Mouse (Mus musculus): ENCODE measurements around the gene Hs3st3a1. TPM values are rescaled to one million over a fixed set of nuclear protein-coding genes. Genes with fewer than 3 reads are reported as not detected.

Gene Hs3st3a1
- polyA plus RNA-seq, 1 experiment, result 0.83 TPM

GRCm38 (mm10) chr11:64437721-64438120 is 2.6 kb downstream of the Hs3st3a1 start:
- TF ChIP-seq MAX (IDR thresholded peaks at IDR 0.05) (no peak), MYOG (IDR thresholded peaks at IDR 0.05; ENCODE audit: control insufficient read depth, extremely low read depth, insufficient read length) (no peak), CTCF (IDR thresholded peaks at IDR 0.05; ENCODE audit: control insufficient read depth, insufficient read depth, insufficient read length) (no peak), MYOD1 (IDR thresholded peaks at IDR 0.05; ENCODE audit: control insufficient read depth, insufficient read length, low read depth) (no peak), USF1 (IDR thresholded peaks at IDR 0.05; ENCODE audit: low read depth) (no peak), CEBPB (IDR thresholded peaks at IDR 0.05; ENCODE audit: low read depth) (no peak), FOSL1 (IDR thresholded peaks at IDR 0.05; ENCODE audit: insufficient read depth, low read length, poor library complexity, severe bottlenecking) (no peak)
- Histone ChIP-seq H3K4me3 (ENCODE audit: insufficient read depth, poor library complexity, severe bottlenecking) (no peak overlapping the region), H3K27me3 (ENCODE audit: control insufficient read depth, insufficient read depth, insufficient read length) (no peaks in the 10 kb centered on the region), H3ac (ENCODE audit: control insufficient read depth, insufficient read length, low read depth) (no peak overlapping the region), H3K36me3 (ENCODE audit: control insufficient read depth, insufficient read depth) (peaks cover 3% of the 10 kb centered on the region), H3K79me2 (ENCODE audit: control insufficient read depth, insufficient read depth) (peaks cover 24% of the 10 kb centered on the region), H3K79me3 (ENCODE audit: low read depth) (peaks cover 5% of the 10 kb centered on the region)

DNA sequence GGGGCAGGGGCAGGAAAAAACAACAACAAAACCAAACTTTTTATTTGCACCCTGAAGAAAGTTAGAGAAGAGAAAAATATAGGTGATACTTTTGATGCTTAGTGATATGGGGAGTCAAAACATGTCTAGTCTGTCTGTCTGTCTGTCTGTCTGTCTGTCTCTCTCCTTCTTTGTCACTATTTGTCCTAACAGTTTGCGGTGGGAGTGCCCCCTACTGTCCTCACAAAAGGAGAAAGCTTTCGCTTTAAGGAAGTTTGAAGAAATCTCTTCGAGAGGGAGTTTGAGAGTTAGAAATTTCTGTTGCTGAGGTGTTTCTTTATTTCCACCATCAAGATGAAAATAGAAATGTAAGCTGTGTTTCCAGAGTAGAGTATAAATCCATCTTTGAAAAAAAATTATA is 3.8 kb downstream of the Hs3st3a1 start:
- Histone ChIP-seq H3K79me3 (ENCODE audit: low read depth) (peaks cover 5% of the 10 kb centered on the region), H3K4me3 (ENCODE audit: insufficient read depth, poor library complexity, severe bottlenecking) (no peak overlapping the region), H3K27me3 (ENCODE audit: control insufficient read depth, insufficient read depth, insufficient read length) (no peaks in the 10 kb centered on the region), H3K79me2 (ENCODE audit: control insufficient read depth, insufficient read depth) (peaks cover 30% of the 10 kb centered on the region), H3K36me3 (ENCODE audit: control insufficient read depth, insufficient read depth) (peaks cover 3% of the 10 kb centered on the region), H3ac (ENCODE audit: control insufficient read depth, insufficient read length, low read depth) (no peak overlapping the region)
- no peak for TF ChIP-seq MYOG (IDR thresholded peaks at IDR 0.05; ENCODE audit: control insufficient read depth, extremely low read depth, insufficient read length)
- TF ChIP-seq MAX (IDR thresholded peaks at IDR 0.05), result no peak
- no peak for TF ChIP-seq USF1 (IDR thresholded peaks at IDR 0.05; ENCODE audit: low read depth)
- no peak for TF ChIP-seq MYOD1 (IDR thresholded peaks at IDR 0.05; ENCODE audit: control insufficient read depth, insufficient read length, low read depth)
- no peak for TF ChIP-seq FOSL1 (IDR thresholded peaks at IDR 0.05; ENCODE audit: insufficient read depth, low read length, poor library complexity, severe bottlenecking)
- no peak for TF ChIP-seq CEBPB (IDR thresholded peaks at IDR 0.05; ENCODE audit: low read depth)
- TF ChIP-seq CTCF (IDR thresholded peaks at IDR 0.05; ENCODE audit: control insufficient read depth, insufficient read depth, insufficient read length), result no peak

- H3K27me3 ChIP-seq (ENCODE audit: control insufficient read depth, insufficient read depth, insufficient read length), result no peaks in the 10 kb centered on the region
- H3K4me3 ChIP-seq (ENCODE audit: insufficient read depth, poor library complexity, severe bottlenecking), result no peak overlapping the region
- peaks cover 5% of the 10 kb centered on the region for H3K79me3 ChIP-seq (ENCODE audit: low read depth)
- H3K79me2 ChIP-seq (ENCODE audit: control insufficient read depth, insufficient read depth), result peaks cover 20% of the 10 kb centered on the region
- TF ChIP-seq CEBPB (IDR thresholded peaks at IDR 0.05; ENCODE audit: low read depth) (no peak), CTCF (IDR thresholded peaks at IDR 0.05; ENCODE audit: control insufficient read depth, insufficient read depth, insufficient read length) (no peak), MYOD1 (IDR thresholded peaks at IDR 0.05; ENCODE audit: control insufficient read depth, insufficient read length, low read depth) (no peak), USF1 (IDR thresholded peaks at IDR 0.05; ENCODE audit: low read depth) (no peak), FOSL1 (IDR thresholded peaks at IDR 0.05; ENCODE audit: insufficient read depth, low read length, poor library complexity, severe bottlenecking) (no peak), MYOG (IDR thresholded peaks at IDR 0.05; ENCODE audit: control insufficient read depth, extremely low read depth, insufficient read length) (no peak), MAX (IDR thresholded peaks at IDR 0.05) (no peak)
- no peak overlapping the region for H3ac ChIP-seq (ENCODE audit: control insufficient read depth, insufficient read length, low read depth)
- H3K36me3 ChIP-seq (ENCODE audit: control insufficient read depth, insufficient read depth), result peaks cover 3% of the 10 kb centered on the region
Measured at GRCm38 (mm10) chr11:64442119-64442518, 7.0 kb downstream of the Hs3st3a1 start.

DNA sequence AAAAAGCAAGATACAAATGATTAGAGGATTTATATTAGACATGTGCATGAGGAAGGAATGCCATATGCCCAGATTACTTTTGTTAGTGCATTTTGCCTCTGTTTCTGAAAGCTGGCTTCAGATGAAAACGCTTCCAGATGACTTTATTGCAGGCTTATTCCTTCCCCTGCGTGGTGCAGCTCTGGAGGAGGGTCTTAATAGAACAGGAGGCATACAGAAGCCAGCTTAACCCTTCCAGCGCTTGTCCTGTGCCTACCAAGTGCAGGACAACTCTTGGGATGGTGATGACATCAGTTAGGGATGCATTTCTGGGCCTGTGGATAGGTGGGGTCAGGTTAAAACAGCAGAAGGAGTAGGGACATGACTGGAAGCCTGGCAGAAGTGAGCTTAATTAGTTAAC is 7.6 kb downstream of the Hs3st3a1 start:
- no peak for TF ChIP-seq MAX (IDR thresholded peaks at IDR 0.05)
- TF ChIP-seq CTCF (IDR thresholded peaks at IDR 0.05; ENCODE audit: control insufficient read depth, insufficient read depth, insufficient read length), result no peak
- TF ChIP-seq CEBPB (IDR thresholded peaks at IDR 0.05; ENCODE audit: low read depth), result no peak
- no peak for TF ChIP-seq MYOG (IDR thresholded peaks at IDR 0.05; ENCODE audit: control insufficient read depth, extremely low read depth, insufficient read length)
- no peak for TF ChIP-seq USF1 (IDR thresholded peaks at IDR 0.05; ENCODE audit: low read depth)
- no peak for TF ChIP-seq FOSL1 (IDR thresholded peaks at IDR 0.05; ENCODE audit: insufficient read depth, low read length, poor library complexity, severe bottlenecking)
- TF ChIP-seq MYOD1 (IDR thresholded peaks at IDR 0.05; ENCODE audit: control insufficient read depth, insufficient read length, low read depth), result no peak
- Histone ChIP-seq H3K79me2 (ENCODE audit: control insufficient read depth, insufficient read depth) (peaks cover 14% of the 10 kb centered on the region), H3K27me3 (ENCODE audit: control insufficient read depth, insufficient read depth, insufficient read length) (no peaks in the 10 kb centered on the region), H3ac (ENCODE audit: control insufficient read depth, insufficient read length, low read depth) (no peak overlapping the region), H3K79me3 (ENCODE audit: low read depth) (peaks cover under 1% of the 10 kb centered on the region), H3K4me3 (ENCODE audit: insufficient read depth, poor library complexity, severe bottlenecking) (no peak overlapping the region), H3K36me3 (ENCODE audit: control insufficient read depth, insufficient read depth) (peaks cover 3% of the 10 kb centered on the region)

GRCm38 (mm10) chr11:64445227-64445626 is 10.1 kb downstream of the Hs3st3a1 start:
- Histone ChIP-seq H3K79me3 (ENCODE audit: low read depth) (no peaks in the 10 kb centered on the region), H3K4me3 (ENCODE audit: insufficient read depth, poor library complexity, severe bottlenecking) (no peak overlapping the region), H3K79me2 (ENCODE audit: control insufficient read depth, insufficient read depth) (peaks cover 6% of the 10 kb centered on the region), H3ac (ENCODE audit: control insufficient read depth, insufficient read length, low read depth) (no peak overlapping the region), H3K27me3 (ENCODE audit: control insufficient read depth, insufficient read depth, insufficient read length) (no peaks in the 10 kb centered on the region), H3K36me3 (ENCODE audit: control insufficient read depth, insufficient read depth) (no peaks in the 10 kb centered on the region)
- TF ChIP-seq MAX (IDR thresholded peaks at IDR 0.05), result no peak
- TF ChIP-seq MYOG (IDR thresholded peaks at IDR 0.05; ENCODE audit: control insufficient read depth, extremely low read depth, insufficient read length), result no peak
- no peak for TF ChIP-seq FOSL1 (IDR thresholded peaks at IDR 0.05; ENCODE audit: insufficient read depth, low read length, poor library complexity, severe bottlenecking)
